Mouse (Mus musculus): Measurements from ENCODE around the gene Rad54l. TPM values are rescaled to one million over a fixed set of nuclear protein-coding genes. Genes with fewer than 3 reads are reported as not detected.

Rad54l gene
- polyA plus RNA-seq, 1 experiment from 2014 or later, result 10.4 TPM

DNA sequence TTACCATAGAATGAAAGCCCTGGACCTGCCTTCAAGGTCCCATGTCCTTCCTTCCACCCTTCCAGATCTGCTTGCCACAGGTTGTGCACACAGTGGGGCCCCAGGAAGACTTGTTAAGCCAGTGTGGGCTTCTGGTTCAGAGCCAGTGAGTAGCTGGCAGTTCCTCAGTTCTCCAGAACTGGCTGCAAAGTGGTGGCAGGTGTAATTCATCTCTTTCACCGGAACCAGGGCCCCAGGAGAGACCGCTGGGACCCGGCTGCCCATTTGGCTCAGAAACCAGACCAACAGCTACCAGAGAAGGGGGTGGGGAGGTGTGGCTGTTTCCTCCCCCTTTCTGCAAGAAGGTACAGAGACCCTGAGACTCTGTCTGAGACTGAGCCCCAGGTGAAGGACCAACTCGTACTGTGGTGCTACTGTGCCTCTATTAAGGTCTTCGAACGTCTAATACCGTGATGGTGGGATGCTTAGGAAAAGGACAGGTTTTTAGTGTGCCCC lies 19.9 kb upstream of the Rad54l start:
- peak overlapping the region; percentile 42; the same call in 1 of the 2 replicates for H3K27ac ChIP-seq
- H3K4me3 ChIP-seq (replicated peaks; ENCODE audit: low read depth, low read length), result peak overlapping the region; percentile 76
- no peaks in the 10 kb centered on the region for H3K4me1 ChIP-seq (replicated peaks; ENCODE audit: insufficient read depth, low read length)
- DNase-seq (ENCODE audit: low spot score) (no peak), ATAC-seq (replicated peaks; ENCODE audit: low FRiP score, low read depth) (peak; percentile 25; the same call in 1 of the 2 replicates)
- TF ChIP-seq CTCF (IDR thresholded peaks at IDR 0.05; ENCODE audit: low read depth), result no peak
- H3K27me3 ChIP-seq (ENCODE audit: insufficient read depth, low read length), result no peaks in the 10 kb centered on the region
- H3K36me3 ChIP-seq (ENCODE audit: insufficient read depth, low read length), result no peaks in the 10 kb centered on the region
- WGBS, result 9% methylated on average over 7 of the region's 7 CpGs
- no peaks in the 10 kb centered on the region for H3K9me3 ChIP-seq (replicated peaks; ENCODE audit: low read length)
- peak overlapping the region; percentile 89 for H3K4me2 ChIP-seq (ENCODE audit: low read length)
- H3K9ac ChIP-seq (ENCODE audit: low read depth, low read length), result peak overlapping the region; percentile 71; the same call in 1 of the 2 replicates

DNA sequence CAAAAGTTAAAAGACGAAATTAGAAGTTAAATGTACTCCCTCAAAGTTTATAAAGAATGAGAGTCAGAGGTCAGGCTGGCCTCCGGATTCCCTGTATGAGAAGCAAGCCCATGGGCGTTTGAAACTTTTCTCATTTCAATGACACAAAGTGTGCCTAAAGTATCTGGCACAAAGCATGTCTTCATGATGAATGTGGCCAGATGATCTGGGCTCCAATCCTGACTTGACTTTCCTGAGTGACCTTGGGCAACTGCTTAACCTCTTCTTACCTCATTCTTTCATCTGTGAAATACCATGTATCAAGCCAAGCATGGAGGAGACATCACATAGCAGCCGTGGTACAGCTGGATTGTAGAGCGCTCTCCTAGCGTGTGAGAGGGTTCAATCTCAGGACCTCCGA lies 18.8 kb upstream of the Rad54l start:
- Histone ChIP-seq H3K36me3 (ENCODE audit: insufficient read depth, low read length) (no peaks in the 10 kb centered on the region), H3K27ac (0 out of 2 replicates have a peak overlapping the region, but pooled peaks have one; percentile 13), H3K4me1 (replicated peaks; ENCODE audit: insufficient read depth, low read length) (no peaks in the 10 kb centered on the region), H3K9me3 (replicated peaks; ENCODE audit: low read length) (no peaks in the 10 kb centered on the region), H3K27me3 (ENCODE audit: insufficient read depth, low read length) (no peaks in the 10 kb centered on the region), H3K9ac (ENCODE audit: low read depth, low read length) (no peak overlapping the region), H3K4me2 (ENCODE audit: low read length) (no peak overlapping the region), H3K4me3 (replicated peaks; ENCODE audit: low read depth, low read length) (no peak overlapping the region)
- DNase-seq (ENCODE audit: low spot score) (no peak), ATAC-seq (replicated peaks; ENCODE audit: low FRiP score, low read depth) (no peak)
- whole genome bisulfite sequencing, result 59% methylated on average over 7 of the region's 7 CpGs
- TF ChIP-seq CTCF (IDR thresholded peaks at IDR 0.05; ENCODE audit: low read depth), result no peak

DNA sequence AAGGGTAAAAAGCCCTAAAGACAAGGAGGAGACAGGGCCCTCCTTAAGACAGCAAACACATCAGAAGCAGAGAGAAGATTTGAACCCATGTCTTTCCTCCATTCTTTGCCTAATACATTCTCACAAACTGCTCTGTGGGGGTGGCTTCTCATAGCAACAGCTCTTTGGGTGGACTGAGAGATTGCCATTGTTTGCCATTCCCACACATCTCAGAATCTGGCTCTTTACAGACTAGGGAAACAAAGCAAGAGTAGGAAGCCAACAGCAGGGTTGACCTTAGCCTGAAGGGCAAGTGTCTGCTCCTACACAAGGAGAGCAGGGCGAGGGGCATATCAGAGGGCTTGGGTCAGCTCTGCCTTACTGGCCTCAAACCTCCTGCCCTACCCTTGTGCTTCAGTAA lies 18.2 kb upstream of the Rad54l start:
- WGBS, result 90% methylated on average over 1 of the region's 1 CpGs
- Histone ChIP-seq H3K9ac (ENCODE audit: low read depth, low read length) (no peak overlapping the region), H3K36me3 (ENCODE audit: insufficient read depth, low read length) (no peaks in the 10 kb centered on the region), H3K4me1 (replicated peaks; ENCODE audit: insufficient read depth, low read length) (no peaks in the 10 kb centered on the region), H3K9me3 (replicated peaks; ENCODE audit: low read length) (no peaks in the 10 kb centered on the region), H3K4me3 (replicated peaks; ENCODE audit: low read depth, low read length) (no peak overlapping the region), H3K27me3 (ENCODE audit: insufficient read depth, low read length) (no peaks in the 10 kb centered on the region), H3K27ac (no peak overlapping the region), H3K4me2 (ENCODE audit: low read length) (no peak overlapping the region)
- TF ChIP-seq CTCF (IDR thresholded peaks at IDR 0.05; ENCODE audit: low read depth), result no peak
- DNase-seq (ENCODE audit: low spot score), result no peak
- ATAC-seq (replicated peaks; ENCODE audit: low FRiP score, low read depth), result no peak

DNA sequence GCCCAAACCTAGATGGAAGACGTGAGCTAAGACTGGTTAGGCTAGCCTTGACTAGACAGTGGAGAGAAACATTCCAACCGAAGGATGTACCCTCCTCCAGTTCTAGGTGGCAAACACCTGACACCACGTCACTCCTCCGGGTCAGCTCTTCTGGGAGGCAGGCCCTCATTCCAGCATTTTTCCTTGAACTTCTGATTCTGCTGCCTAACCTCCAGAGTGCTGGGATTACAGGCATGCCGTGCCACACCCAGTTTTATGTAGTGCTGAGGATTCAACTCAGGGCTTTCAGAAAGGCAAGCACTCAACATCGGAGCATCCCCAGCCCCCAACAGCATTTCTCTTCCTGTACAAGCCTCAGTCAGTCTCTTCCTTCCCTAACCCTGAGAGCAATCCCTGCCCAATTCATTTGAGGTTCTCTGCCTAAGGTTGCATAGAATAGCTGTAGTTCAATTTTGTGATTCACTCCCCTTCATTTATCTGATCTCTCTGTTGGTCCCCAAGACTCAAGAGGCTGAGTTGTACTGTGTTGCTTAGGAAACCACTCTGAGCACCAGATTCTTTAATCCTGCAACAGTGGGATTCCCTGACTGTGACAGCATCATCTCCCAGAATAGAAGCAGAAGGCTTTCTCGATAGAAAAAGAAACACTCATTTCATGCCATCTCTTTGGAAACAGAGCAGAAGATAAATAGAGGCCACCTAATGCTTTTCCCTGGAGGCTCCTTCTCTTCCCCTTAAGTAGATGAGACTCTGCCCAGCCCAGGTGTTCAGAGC lies 17.5 kb upstream of the Rad54l start:
- no peaks in the 10 kb centered on the region for H3K36me3 ChIP-seq (ENCODE audit: insufficient read depth, low read length)
- DNase-seq (ENCODE audit: low spot score), result no peak
- no peak overlapping the region for H3K9ac ChIP-seq (ENCODE audit: low read depth, low read length)
- no peak for ATAC-seq (replicated peaks; ENCODE audit: low FRiP score, low read depth)
- H3K27me3 ChIP-seq (ENCODE audit: insufficient read depth, low read length), result no peaks in the 10 kb centered on the region
- WGBS, result 64% methylated on average over 7 of the region's 7 CpGs
- no peak overlapping the region for H3K27ac ChIP-seq
- no peak overlapping the region for H3K4me2 ChIP-seq (ENCODE audit: low read length)
- no peak overlapping the region for H3K4me3 ChIP-seq (replicated peaks; ENCODE audit: low read depth, low read length)
- no peaks in the 10 kb centered on the region for H3K4me1 ChIP-seq (replicated peaks; ENCODE audit: insufficient read depth, low read length)
- no peaks in the 10 kb centered on the region for H3K9me3 ChIP-seq (replicated peaks; ENCODE audit: low read length)
- no peak for TF ChIP-seq CTCF (IDR thresholded peaks at IDR 0.05; ENCODE audit: low read depth)

DNA sequence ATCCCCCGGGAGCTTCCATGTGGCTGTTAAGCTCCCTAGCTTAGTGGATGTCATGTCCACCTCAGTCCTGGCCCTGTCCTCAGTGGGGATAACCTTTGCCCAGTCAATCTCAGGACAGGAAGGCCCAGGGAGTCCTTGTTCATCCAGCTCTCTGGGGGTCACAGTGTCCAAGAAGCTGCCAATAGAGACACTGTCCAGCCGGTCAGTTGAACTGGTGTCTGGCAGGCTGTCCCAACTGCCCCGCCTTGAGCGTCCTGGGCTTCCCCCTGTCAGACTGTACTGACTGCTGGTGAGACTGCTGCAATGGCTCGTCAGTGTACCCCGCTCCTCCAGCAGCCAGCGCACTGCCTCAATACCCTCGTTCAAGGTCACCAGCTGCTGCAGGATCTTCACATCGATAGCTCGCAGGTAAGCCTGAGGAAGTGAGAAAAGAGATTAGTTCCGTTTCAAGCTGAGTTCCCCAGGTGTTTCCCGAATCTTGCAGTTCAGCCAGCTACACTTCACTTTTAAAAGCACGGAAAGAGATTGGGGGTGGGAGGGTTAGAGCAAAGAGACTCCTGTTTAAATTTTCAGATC lies 14.0 kb upstream of the Rad54l start:
- Histone ChIP-seq H3K36me3 (ENCODE audit: insufficient read depth, low read length) (no peaks in the 10 kb centered on the region), H3K9ac (ENCODE audit: low read depth, low read length) (no peak overlapping the region), H3K9me3 (replicated peaks; ENCODE audit: low read length) (no peaks in the 10 kb centered on the region), H3K27ac (no peak overlapping the region), H3K4me1 (replicated peaks; ENCODE audit: insufficient read depth, low read length) (no peaks in the 10 kb centered on the region), H3K27me3 (ENCODE audit: insufficient read depth, low read length) (no peaks in the 10 kb centered on the region), H3K4me2 (ENCODE audit: low read length) (no peak overlapping the region), H3K4me3 (replicated peaks; ENCODE audit: low read depth, low read length) (no peak overlapping the region)
- WGBS, result 61% methylated on average over 13 of the region's 13 CpGs
- no peak for DNase-seq (ENCODE audit: low spot score)
- no peak for TF ChIP-seq CTCF (IDR thresholded peaks at IDR 0.05; ENCODE audit: low read depth)
- no peak for ATAC-seq (replicated peaks; ENCODE audit: low FRiP score, low read depth)

DNA sequence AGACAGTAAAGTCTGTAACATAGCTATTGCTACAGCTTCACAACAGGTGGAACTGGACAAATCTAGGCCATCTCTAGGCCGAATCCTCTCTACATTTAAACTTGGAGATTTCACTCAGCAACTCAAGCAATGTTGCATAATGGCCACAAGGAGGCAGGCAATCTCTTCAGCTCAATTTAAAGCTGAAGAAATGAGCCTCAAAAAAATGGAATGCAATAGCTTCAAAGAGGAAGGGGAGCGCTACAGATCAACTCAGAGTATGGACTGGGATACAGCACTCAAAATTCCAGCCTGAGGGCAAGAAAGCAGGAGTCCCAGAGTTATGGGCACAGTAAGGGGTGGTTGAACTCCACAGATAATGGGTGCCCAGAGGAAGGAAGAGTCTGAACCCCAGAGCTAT lies 11.5 kb upstream of the Rad54l start:
- ATAC-seq (replicated peaks; ENCODE audit: low FRiP score, low read depth) (no peak), DNase-seq (ENCODE audit: low spot score) (peak; percentile 86)
- no peaks in the 10 kb centered on the region for H3K9me3 ChIP-seq (replicated peaks; ENCODE audit: low read length)
- no peak overlapping the region for H3K27ac ChIP-seq
- H3K9ac ChIP-seq (ENCODE audit: low read depth, low read length), result no peak overlapping the region
- no peaks in the 10 kb centered on the region for H3K36me3 ChIP-seq (ENCODE audit: insufficient read depth, low read length)
- no peaks in the 10 kb centered on the region for H3K27me3 ChIP-seq (ENCODE audit: insufficient read depth, low read length)
- H3K4me1 ChIP-seq (replicated peaks; ENCODE audit: insufficient read depth, low read length), result no peaks in the 10 kb centered on the region
- WGBS, result 25% methylated on average over 2 of the region's 2 CpGs
- no peak overlapping the region for H3K4me3 ChIP-seq (replicated peaks; ENCODE audit: low read depth, low read length)
- TF ChIP-seq CTCF (IDR thresholded peaks at IDR 0.05; ENCODE audit: low read depth), result peak; percentile 91
- no peak overlapping the region for H3K4me2 ChIP-seq (ENCODE audit: low read length)
